Mouse (Mus musculus) gastrocnemius, postnatal 14 days (tissue): ENCODE measurements around the gene Cox14. TPM values are rescaled to one million over a fixed set of nuclear protein-coding genes. Genes with fewer than 3 reads are reported as not detected.

Experiments used
- DNase-seq: peaks from one replicate; pipeline ENCODE4 v3.0.0; 2021; ENCODE audit warnings: mixed read lengths
- intact Hi-C: fragments of 180-260 bp; cut with DNase I; formaldehyde crosslinking; loops from one replicate; pipeline ENCODE4 v1.15.1; 2025; ENCODE audit warnings: low total_unique reads
- total RNA-seq, 2 experiments: library from RNA; stranded (reverse); gene quantifications; 2 replicates each; pipeline ENCODE4 v1.2.3; 2021

Gene Cox14
- total RNA-seq, 2 experiments from 2014 or later: 182 TPM

GRCm38 (mm10) chr15:99704041-99704681 is 21.3 kb upstream of the Cox14 start:
- intact Hi-C loops: no loop called here
- DNase-seq: no peak

DNA sequence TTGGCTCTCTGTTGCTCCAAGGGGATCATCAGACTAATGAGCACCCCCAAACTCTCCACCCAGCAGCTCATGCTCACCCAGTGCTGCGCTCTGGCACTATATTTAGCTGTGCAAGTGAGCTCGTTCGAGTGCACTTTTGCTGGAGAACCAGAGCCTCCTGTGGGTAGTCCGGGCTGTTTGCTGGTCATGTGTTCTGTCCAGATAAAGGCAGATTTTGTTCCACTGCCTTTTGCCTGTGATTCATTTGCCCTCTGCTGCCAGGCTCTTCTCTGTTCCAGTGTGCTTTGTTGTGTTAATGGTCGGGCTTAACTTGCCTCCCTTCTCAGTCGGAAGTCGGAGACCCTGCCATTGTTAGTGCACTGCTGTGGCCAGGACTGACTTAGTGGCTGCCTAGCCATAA is 20.5 kb upstream of the Cox14 start:
- DNase-seq: no peak
- intact Hi-C loops: no loop called here

- intact Hi-C loops: no loop called here
- DNase-seq: peak; percentile 50
These were observed 19.9 kb upstream of the Cox14 start, which contains the start of gene Gm17349 for GRCm38 (mm10) chr15:99705440-99706048. Gene Gm17349, minus strand, starts transcription at chr15:99705490.

GRCm38 (mm10) chr15:99708176-99708575 is 17.2 kb upstream of the Cox14 start:
- intact Hi-C loops: no loop called here
- no peak for DNase-seq

GRCm38 (mm10) chr15:99710221-99711190 is 14.9 kb upstream of the Cox14 start:
- no peak for DNase-seq
- intact Hi-C loops: loop anchor here (5.0 kb wide), 1 partner anchor 67 kb away; no protein-coding TSS in a partner anchor

GRCm38 (mm10) chr15:99711491-99711890 is 13.9 kb upstream of the Cox14 start:
- intact Hi-C loops: loop anchor here (5.0 kb wide), 1 partner anchor 66 kb away; no protein-coding TSS in a partner anchor
- no peak for DNase-seq

GRCm38 (mm10) chr15:99712666-99713559 is 12.5 kb upstream of the Cox14 start:
- intact Hi-C loops: loop anchor here (5.0 kb wide), 1 partner anchor 64 kb away; no protein-coding TSS in a partner anchor
- DNase-seq: no peak

GRCm38 (mm10) chr15:99713569-99713968 is 11.8 kb upstream of the Cox14 start:
- intact Hi-C loops: loop anchor here (5.0 kb wide), 1 partner anchor 64 kb away; no protein-coding TSS in a partner anchor
- DNase-seq: no peak

DNA sequence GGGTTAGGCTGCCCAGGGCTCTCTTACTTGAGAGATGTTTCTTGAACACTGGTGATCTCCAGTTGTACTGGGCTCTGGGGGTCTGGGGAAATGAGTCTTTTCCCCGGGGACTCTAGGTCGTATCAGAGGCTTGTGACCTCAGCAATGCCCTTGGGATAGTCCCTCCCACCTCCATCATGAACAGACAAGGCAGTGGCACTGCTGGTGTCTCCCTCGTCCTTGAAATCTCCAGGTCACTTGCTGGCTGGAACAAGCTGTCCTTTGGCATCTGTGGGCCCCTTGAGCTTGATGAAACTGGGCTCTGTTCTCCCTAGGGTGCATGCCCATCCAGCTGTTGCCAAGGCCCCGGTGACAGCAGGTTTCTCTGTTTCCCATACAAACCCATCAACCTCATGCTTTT is 11.2 kb upstream of the Cox14 start:
- intact Hi-C loops: loop anchor here (5.0 kb wide), 1 partner anchor 63 kb away; no protein-coding TSS in a partner anchor
- no peak for DNase-seq

GRCm38 (mm10) chr15:99714858-99715257 is 10.6 kb upstream of the Cox14 start:
- DNase-seq: peak; percentile 75
- intact Hi-C loops: loop anchor here (5.0 kb wide), 1 partner anchor 62 kb away; no protein-coding TSS in a partner anchor

DNA sequence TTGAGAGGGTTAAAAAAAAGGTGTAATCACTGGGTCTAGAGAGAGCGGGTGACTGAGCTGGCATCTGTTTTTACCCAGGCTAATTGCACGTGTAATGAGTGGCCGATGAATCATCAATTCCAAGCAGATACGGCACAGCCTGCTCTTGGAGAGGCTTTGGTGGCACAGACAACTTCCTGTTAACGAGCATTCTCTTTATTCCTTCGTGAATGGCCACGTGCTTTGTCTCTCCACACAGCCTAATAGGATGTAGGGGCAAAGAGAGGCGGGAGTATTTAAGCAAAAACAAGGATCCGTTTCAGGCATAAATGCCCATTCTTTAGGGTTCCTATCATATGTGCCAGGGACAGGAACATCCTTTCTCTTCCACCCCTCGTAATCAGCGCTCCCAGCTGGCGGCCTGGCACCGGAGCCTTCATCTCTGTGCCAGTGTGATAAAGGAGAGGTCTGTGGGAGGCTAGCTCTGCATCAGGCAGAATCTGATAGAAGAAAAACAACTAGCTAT is 10.0 kb upstream of the Cox14 start:
- intact Hi-C loops: no loop called here
- no peak for DNase-seq

- intact Hi-C loops: no loop called here
- DNase-seq: no peak
These were observed 9.3 kb upstream of the Cox14 start for GRCm38 (mm10) chr15:99715982-99716746.

DNA sequence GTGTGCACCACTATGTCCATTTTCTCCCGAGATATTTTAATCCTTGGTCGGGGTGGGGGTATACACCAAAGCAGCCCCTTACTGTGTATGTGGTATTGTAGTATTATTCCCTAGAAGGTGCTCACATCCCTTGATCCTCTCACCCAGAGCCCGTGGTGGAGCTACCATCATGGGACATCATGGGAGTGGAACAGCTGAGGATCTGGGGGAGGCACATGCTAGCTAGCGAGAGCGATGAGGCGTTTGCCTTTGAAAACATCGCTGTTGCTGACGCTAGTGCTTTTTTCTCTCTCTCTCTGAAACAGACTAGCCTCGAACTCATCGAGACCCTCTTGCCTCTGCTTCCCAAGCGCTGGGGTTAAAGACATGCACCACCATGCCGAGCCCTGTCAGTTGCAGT is 8.6 kb upstream of the Cox14 start:
- intact Hi-C loops: no loop called here
- no peak for DNase-seq

DNA sequence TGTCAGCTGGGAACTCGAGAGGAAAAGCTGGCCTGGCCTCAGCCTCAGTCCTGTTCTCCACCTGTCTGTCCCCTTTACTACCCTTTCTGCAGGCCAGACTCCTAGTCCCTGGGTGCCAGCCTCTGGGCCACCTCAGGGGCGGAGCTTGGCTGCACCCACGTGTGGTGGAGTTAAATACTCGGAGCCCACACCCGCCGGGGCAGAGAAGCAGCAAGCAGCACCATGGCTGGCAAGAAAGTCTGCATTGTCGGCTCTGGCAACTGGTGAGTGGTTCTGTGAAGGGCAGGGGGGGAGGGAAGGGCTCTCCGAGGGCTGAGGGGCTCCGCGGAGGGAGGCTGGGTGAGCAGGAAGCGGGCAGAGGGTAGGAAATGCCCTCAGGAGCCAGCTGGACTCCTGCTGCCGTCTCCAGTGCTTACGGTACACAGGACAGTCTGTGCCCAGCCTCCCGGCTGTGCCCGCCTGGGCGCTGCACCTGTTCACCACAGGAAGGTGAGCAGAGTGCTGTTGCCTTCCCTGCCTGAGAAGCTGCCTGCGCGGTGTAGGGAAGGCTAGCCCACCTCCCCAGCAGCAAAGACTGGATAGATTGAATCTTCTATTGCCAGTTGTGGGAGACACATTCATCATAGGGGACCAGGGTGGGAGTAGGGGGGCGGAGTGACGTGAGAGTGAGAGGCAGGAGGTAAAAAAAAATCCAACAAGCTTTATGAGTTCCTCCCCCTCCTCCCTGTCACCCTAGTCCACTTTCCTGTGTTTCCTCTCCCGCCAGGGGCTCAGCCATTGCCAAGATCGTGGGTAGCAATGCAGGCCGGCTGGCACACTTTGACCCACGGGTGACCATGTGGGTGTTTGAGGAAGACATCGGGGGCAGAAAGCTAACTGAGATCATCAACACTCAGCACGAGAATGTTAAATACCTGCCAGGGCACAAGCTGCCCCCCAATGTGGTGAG is 7.8 kb upstream of the Cox14 start, which contains the start of gene Gpd1:
Gene Gpd1, plus strand, starts transcription at position 130 of the 949 bp plus-strand sequence.
- intact Hi-C loops: no loop called here
- peak; percentile 80 for DNase-seq

DNA sequence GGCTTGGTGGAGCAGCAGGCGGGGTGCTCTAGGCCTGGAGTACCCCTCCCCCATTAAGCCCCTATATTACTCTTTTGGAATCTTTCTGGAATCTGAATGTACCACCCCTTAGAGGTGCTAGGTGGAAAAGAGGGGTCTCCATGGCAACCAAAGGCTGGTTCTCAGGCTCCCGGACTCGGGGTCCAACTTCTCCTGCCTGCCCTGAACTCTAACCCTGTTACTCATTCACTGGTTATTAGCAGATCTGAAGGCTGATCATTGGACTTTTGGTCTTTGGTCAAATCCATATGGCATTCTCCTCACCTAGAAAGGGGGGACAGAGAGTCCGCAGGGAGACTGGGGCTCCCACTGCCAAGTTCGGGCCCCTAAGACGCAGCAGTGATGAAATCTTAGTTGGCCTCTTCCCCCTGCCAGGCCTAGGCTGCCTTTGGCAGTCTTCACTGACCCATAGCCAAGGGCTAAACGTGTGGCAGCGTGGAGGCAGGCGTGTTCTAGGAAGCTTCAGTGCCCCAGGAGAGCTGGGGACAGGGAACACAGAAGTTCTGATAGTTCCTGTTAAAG is 6.9 kb upstream of the Cox14 start:
- intact Hi-C loops: no loop called here
- peak; percentile 59 for DNase-seq

DNA sequence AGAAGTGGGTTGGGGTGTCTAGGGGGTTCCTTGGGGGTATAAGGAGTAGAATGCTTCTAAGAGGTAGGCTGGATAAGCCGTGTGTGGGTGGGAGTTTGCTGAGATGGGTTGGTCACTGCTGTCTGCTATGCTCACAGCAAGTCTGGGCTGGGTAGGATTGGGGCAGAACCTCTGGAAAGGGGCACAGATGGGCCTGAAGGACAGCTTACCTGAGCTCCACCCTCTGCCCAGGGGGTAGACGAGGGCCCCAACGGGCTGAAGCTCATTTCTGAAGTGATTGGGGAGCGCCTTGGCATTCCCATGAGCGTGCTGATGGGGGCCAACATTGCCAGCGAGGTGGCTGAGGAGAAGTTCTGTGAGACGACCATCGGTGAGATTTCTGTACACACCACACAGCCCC is 5.6 kb upstream of the Cox14 start:
- DNase-seq: no peak
- intact Hi-C loops: loop anchor here (10.0 kb wide), 1 partner anchor 185 kb away; no protein-coding TSS in a partner anchor
